Mouse (Mus musculus): Measurements from ENCODE around the gene Itm2c.

Gene Itm2c

GRCm38 (mm10) chr1:85934560-85934959 lies 40.5 kb downstream of the Itm2c start:
- no peak for DNase-seq (ENCODE audit: low read depth, low spot score)

GRCm38 (mm10) chr1:85935148-85935852 lies 41.2 kb downstream of the Itm2c start:
- DNase-seq (ENCODE audit: low read depth, low spot score) = no peak

GRCm38 (mm10) chr1:85936265-85936664 lies 42.2 kb downstream of the Itm2c start:
- no peak for DNase-seq (ENCODE audit: low read depth, low spot score)

GRCm38 (mm10) chr1:85937323-85937722 lies 43.2 kb downstream of the Itm2c start:
- no peak for DNase-seq (ENCODE audit: low read depth, low spot score)

GRCm38 (mm10) chr1:85942318-85942717 lies 48.2 kb downstream of the Itm2c start:
- no peak for DNase-seq (ENCODE audit: low read depth, low spot score)

- no peak for DNase-seq (ENCODE audit: low read depth, low spot score)
Measured at GRCm38 (mm10) chr1:85949085-85949684, 55.1 kb downstream of the Itm2c start.

GRCm38 (mm10) chr1:85955150-85955549 lies 61.1 kb downstream of the Itm2c start:
- no peak for DNase-seq (ENCODE audit: low read depth, low spot score)

GRCm38 (mm10) chr1:85957290-85957689 lies 63.2 kb downstream of the Itm2c start:
- no peak for DNase-seq (ENCODE audit: low read depth, low spot score)

- DNase-seq (ENCODE audit: low read depth, low spot score) = no peak
Measured at GRCm38 (mm10) chr1:85957942-85958619, 64.0 kb downstream of the Itm2c start.

All from retina, adult 2 months (tissue).